Mouse (Mus musculus) heart, adult 2 months (tissue): Measurements from ENCODE around the gene Mecom. TPM values are rescaled to one million over a fixed set of nuclear protein-coding genes. Genes with fewer than 3 reads are reported as not detected.

Experiments
- DNase-seq, 2 experiments: peaks; one replicate each; pipeline ENCODE4 v3.0.0; 2021
- H3K27ac ChIP-seq: fragments of 200-600 bp; 2 replicates; pipeline ENCODE4 v1.8.1; 2022
- H3K27me3 ChIP-seq: fragments of 200-500 bp; 2 replicates; pipeline ENCODE4 v1.6.1; 2012; ENCODE audit warnings: mild to moderate bottlenecking, low read length, inconsistent platforms, mixed read lengths; ENCODE audit not compliant: control insufficient read depth, insufficient read depth
- H3K36me3 ChIP-seq: fragments of 200-500 bp; 2 replicates; pipeline ENCODE4 v1.6.1; 2012; ENCODE audit warnings: low read length, inconsistent platforms; ENCODE audit not compliant: control insufficient read depth, insufficient read depth
- H3K4me1 ChIP-seq: fragments of 200-500 bp; 2 replicates; pipeline ENCODE4 v1.6.1; 2011; ENCODE audit warnings: low read length; ENCODE audit not compliant: control insufficient read depth, insufficient read depth
- H3K4me3 ChIP-seq: fragments of 200-600 bp; 2 replicates; pipeline ENCODE4 v1.8.1; 2022
- H3K79me2 ChIP-seq: fragments of 200-500 bp; replicated peaks from 2 replicates; pipeline ENCODE4 v1.6.1; 2012; ENCODE audit warnings: mild to moderate bottlenecking, inconsistent platforms, low read length, moderate library complexity, mixed read lengths; ENCODE audit not compliant: control insufficient read depth, insufficient read depth
- H3K9ac ChIP-seq: fragments of 200-500 bp; 2 replicates; pipeline ENCODE4 v1.6.1; 2012; ENCODE audit warnings: low read depth, mild to moderate bottlenecking, control low read depth, inconsistent platforms, low read length, mixed read lengths
- CTCF ChIP-seq: fragments of 200-600 bp; IDR thresholded peaks from 2 replicates; pipeline ENCODE4 v1.8.1; 2022; ENCODE audit warnings: antibody characterized with exemption, mild to moderate bottlenecking, moderate library complexity
- EP300 ChIP-seq: fragments of 200-500 bp; IDR thresholded peaks from 2 replicates; pipeline ENCODE4 v1.6.1; 2011; ENCODE audit warnings: low read depth, low read length, control low read depth; ENCODE audit not compliant: insufficient read depth
- POLR2A ChIP-seq: fragments of 200-500 bp; IDR thresholded peaks from 2 replicates; pipeline ENCODE4 v1.6.1; 2011; ENCODE audit warnings: mild to moderate bottlenecking, low read depth, low read length, control low read depth; ENCODE audit not compliant: insufficient read depth
- WGBS: fragments of 180-500 bp; shearing (Covaris S2); methylation state at CpG from one replicate; pipeline ENCODE4 v1.1.7; 2018; 5-methylcytosine and 5-hydroxymethylcytosine counted together
- intact Hi-C: fragments of 180-260 bp; cut with DNase I; formaldehyde crosslinking; loops from one replicate; pipeline ENCODE4 v1.15.1; 2025
- polyA plus RNA-seq: library from polyadenylated mRNA; depleted of rRNA; stranded (reverse); fragments of >200 nt; gene quantifications from 2 replicates; pipeline ENCODE4 v1.2.3, GENCODE M21; 2012
- total RNA-seq, 2 experiments: library from RNA; stranded (reverse); gene quantifications; 2 replicates each; pipeline ENCODE4 v1.2.3; 2021

The Mecom gene
- total and polyA plus RNA-seq, 3 experiments, result 5.2 to 18.6 (median 12.5) TPM

DNA sequence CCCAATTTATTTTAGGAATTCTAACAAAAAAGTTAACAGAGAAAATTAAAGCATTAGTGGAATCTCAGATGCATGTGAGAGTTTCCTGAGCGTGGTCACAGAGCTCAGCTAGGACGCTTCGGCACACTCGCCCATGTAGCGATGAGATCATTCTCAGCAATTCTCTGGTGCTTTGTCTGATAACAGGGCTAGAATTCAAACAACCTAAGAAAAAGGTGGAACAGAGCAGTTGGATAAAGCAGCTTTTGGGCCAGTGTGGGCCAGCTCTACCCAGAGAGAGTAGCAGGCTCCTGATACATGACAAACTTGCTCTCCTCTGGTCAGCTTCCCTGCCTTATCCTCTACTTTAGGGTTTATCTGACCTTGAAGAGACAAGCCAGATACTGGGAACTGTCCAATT is 402.8 kb downstream of the Mecom start:
- no peak overlapping the region for H3K27ac ChIP-seq
- peaks cover 2% of the 10 kb centered on the region for H3K4me1 ChIP-seq
- no peaks in the 10 kb centered on the region for H3K36me3 ChIP-seq
- H3K27me3 ChIP-seq, result no peaks in the 10 kb centered on the region
- H3K9ac ChIP-seq, result no peak overlapping the region
- no peaks in the 10 kb centered on the region for H3K79me2 ChIP-seq
- H3K4me3 ChIP-seq, result no peak overlapping the region
- no peak for DNase-seq
- TF ChIP-seq CTCF, result no peak
- no peak for TF ChIP-seq EP300
- TF ChIP-seq POLR2A, result no peak
- 62% methylated on average over 5 of the region's 5 CpGs for WGBS
- intact Hi-C loops, result no loop called here

DNA sequence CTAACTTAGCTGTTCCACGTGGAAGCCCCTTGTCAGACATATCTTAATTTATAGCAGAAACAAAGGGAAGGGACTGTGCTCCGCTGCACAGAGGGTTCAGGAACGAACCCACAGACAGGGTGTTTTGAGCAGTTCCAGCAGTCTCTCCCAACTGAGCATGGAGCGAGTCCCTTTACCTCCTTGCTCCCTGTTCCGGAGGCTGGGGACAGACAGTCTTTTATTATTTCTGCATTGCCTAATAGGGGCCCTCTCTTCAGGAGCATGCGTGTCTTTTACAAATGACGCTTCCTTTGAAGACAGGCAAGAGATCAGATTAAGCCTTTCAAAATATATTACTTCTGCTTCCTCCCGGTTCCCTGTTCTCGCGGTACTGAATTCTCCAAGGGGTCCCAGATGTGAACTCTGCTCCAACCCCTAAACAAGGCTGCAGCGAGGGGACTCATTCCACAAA is 403.8 kb downstream of the Mecom start:
- Histone ChIP-seq H3K4me1 (peaks cover 2% of the 10 kb centered on the region), H3K9ac (no peak overlapping the region), H3K27ac (no peak overlapping the region), H3K4me3 (no peak overlapping the region), H3K36me3 (no peaks in the 10 kb centered on the region), H3K79me2 (no peaks in the 10 kb centered on the region), H3K27me3 (no peaks in the 10 kb centered on the region)
- 71% methylated on average over 11 of the region's 11 CpGs for WGBS
- intact Hi-C loops, result no loop called here
- no peak for DNase-seq
- TF ChIP-seq CTCF (no peak), POLR2A (no peak), EP300 (no peak)

DNA sequence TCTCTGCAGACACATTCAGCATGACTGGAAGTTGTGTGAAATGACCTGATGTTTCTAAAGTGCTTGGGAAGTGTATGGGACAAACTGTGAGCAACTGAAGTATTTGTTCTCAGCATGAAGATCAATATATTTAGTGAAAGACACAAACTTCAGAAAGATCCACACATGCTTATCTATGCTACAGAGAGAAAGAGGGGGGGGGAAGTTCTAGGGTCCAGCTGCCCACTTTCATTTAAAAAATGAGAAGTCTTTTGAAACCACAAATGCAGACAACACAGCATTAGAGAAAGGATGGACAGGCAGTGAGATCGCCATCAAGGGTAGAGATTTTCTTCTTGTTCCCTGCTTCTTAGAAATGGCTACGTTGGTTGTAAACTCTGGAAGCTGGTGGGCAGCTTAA is 404.4 kb downstream of the Mecom start:
- intact Hi-C loops, result no loop called here
- Histone ChIP-seq H3K79me2 (no peaks in the 10 kb centered on the region), H3K27ac (no peak overlapping the region), H3K4me3 (no peak overlapping the region), H3K27me3 (no peaks in the 10 kb centered on the region), H3K9ac (no peak overlapping the region), H3K4me1 (peaks cover 2% of the 10 kb centered on the region), H3K36me3 (no peaks in the 10 kb centered on the region)
- no peak for DNase-seq
- TF ChIP-seq CTCF (no peak), POLR2A (no peak), EP300 (no peak)
- WGBS, result 92% methylated on average over 2 of the region's 2 CpGs

DNA sequence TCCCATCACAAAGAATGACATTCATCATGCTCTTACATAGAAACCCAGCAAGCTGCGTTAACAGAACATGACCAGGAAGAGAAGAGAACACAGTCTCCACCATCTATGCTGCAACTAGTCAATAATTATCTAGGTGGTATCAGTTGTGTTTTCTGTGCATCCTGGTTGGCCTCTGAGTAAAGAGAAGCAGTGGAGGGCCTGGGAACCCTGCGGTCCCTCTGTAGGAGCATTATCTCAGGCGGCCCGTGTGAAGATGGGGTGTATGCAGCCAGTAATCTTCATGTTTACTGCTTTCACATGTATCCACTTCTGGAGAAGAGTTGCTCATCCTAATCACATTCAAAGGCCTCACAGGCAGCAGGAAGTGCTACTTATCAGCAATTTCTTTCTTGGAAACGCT is 407.5 kb downstream of the Mecom start:
- Histone ChIP-seq H3K36me3 (no peaks in the 10 kb centered on the region), H3K4me1 (peaks cover 2% of the 10 kb centered on the region), H3K79me2 (no peaks in the 10 kb centered on the region), H3K27ac (no peak overlapping the region), H3K27me3 (no peaks in the 10 kb centered on the region), H3K4me3 (no peak overlapping the region), H3K9ac (no peak overlapping the region)
- intact Hi-C loops, result no loop called here
- DNase-seq, result no peak
- TF ChIP-seq POLR2A, result no peak
- TF ChIP-seq CTCF, result no peak
- no peak for TF ChIP-seq EP300
- WGBS, result 73% methylated on average over 5 of the region's 5 CpGs

DNA sequence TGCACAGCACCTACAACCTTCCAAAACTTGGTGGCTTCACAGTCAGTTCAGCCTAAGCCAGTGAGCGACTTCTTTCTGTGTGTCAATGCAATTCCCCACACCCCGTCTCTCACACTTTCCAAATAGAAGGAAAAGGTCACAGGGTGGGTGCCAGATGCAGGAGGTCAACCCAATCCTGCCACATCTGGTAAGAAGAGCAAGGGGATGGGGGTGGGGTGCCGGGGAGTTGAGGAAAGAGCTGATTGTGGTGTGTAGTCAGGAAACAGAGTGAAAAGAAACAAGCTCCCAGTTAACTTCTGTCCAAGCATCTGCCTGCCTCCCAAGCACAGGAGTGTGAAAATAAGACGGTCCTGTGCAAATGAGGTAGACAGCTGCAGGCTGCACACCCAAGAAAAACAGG is 408.1 kb downstream of the Mecom start:
- Histone ChIP-seq H3K36me3 (no peaks in the 10 kb centered on the region), H3K4me1 (no peaks in the 10 kb centered on the region; the same call in 1 of the 2 replicates), H3K79me2 (no peaks in the 10 kb centered on the region), H3K9ac (no peak overlapping the region), H3K27ac (no peak overlapping the region), H3K27me3 (no peaks in the 10 kb centered on the region), H3K4me3 (no peak overlapping the region)
- intact Hi-C loops, result no loop called here
- TF ChIP-seq POLR2A, result no peak
- TF ChIP-seq CTCF, result no peak
- no peak for TF ChIP-seq EP300
- 67% methylated on average over 4 of the region's 4 CpGs for WGBS
- no peak for DNase-seq

DNA sequence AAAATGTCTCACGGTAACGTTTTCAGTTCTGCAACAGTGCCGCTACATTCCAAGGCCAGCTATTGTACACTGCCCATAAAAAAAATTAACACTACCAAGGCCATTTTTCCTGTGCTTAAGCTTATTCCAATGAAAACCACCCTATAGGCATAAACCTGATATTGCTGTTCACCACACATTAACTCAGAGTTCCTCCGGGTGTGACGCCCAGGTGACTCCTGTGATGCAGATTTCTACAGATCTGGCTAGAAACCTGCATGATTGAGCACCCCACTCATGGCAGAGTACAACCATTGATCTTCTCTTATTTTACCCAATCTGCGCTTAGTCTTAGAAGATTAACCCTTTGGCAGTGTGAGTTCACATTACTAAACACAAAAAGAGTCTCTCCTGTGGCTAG is 409.2 kb downstream of the Mecom start:
- Histone ChIP-seq H3K36me3 (no peaks in the 10 kb centered on the region), H3K4me3 (no peak overlapping the region), H3K27me3 (no peaks in the 10 kb centered on the region), H3K4me1 (no peaks in the 10 kb centered on the region; the same call in 1 of the 2 replicates), H3K9ac (no peak overlapping the region), H3K27ac (no peak overlapping the region), H3K79me2 (no peaks in the 10 kb centered on the region)
- TF ChIP-seq CTCF, result no peak
- no peak for TF ChIP-seq POLR2A
- TF ChIP-seq EP300, result no peak
- DNase-seq, result no peak
- intact Hi-C loops, result no loop called here
- WGBS, result 91% methylated on average over 6 of the region's 6 CpGs

DNA sequence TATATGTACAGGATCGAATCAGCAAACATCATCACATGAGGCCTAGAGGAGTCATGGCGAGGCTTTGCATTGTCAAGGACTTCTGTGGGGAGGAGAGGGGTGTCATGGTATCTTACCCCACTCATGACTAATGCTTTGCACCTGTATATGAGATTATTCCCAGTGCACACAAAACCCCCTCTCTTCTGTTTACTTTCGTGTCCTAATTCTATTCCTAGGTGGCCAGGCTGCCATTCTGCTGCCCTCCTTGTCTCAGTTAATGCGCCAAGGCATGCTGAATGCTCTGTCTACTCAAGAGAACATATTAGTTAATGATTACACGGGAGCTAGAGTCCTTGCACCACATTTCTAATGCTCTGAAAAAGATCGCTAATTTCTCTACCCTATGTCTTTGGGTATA is 412.0 kb downstream of the Mecom start:
- H3K79me2 ChIP-seq, result no peaks in the 10 kb centered on the region
- no peak overlapping the region for H3K9ac ChIP-seq
- H3K4me1 ChIP-seq, result peaks cover 1% of the 10 kb centered on the region
- DNase-seq, result no peak
- TF ChIP-seq CTCF (no peak), POLR2A (no peak), EP300 (no peak)
- intact Hi-C loops, result no loop called here
- no peaks in the 10 kb centered on the region for H3K36me3 ChIP-seq
- H3K27ac ChIP-seq, result no peak overlapping the region
- H3K4me3 ChIP-seq, result no peak overlapping the region
- 89% methylated on average over 6 of the region's 6 CpGs for WGBS
- no peaks in the 10 kb centered on the region for H3K27me3 ChIP-seq
